Mouse (Mus musculus): ENCODE measurements around the gene Mfn1.
A peak's percentile ranks its signal among the peaks of the same experiment; 100 is the strongest.

The Mfn1 gene

GRCm38 (mm10) chr3:32510375-32511190 lies 18.7 kb upstream of the Mfn1 start:
- peak; percentile 98 for DNase-seq (ENCODE audit: low spot score)

- DNase-seq (ENCODE audit: low spot score): no peak
These were observed 18.1 kb upstream of the Mfn1 start for GRCm38 (mm10) chr3:32511191-32511550.

GRCm38 (mm10) chr3:32512686-32513284 lies 16.5 kb upstream of the Mfn1 start:
- DNase-seq (ENCODE audit: low spot score): no peak

- DNase-seq (ENCODE audit: low spot score): no peak
These were observed 15.7 kb upstream of the Mfn1 start for GRCm38 (mm10) chr3:32513528-32513927.

GRCm38 (mm10) chr3:32527181-32527580 lies 2.1 kb upstream of the Mfn1 start:
- no peak for DNase-seq (ENCODE audit: low spot score)

GRCm38 (mm10) chr3:32530041-32530440 lies 776 bp downstream of the Mfn1 start:
- DNase-seq (ENCODE audit: low spot score): no peak

- no peak for DNase-seq (ENCODE audit: low spot score)
These were observed 6.4 kb downstream of the Mfn1 start for GRCm38 (mm10) chr3:32535692-32536091.

GRCm38 (mm10) chr3:32537556-32537955 lies 8.3 kb downstream of the Mfn1 start:
- DNase-seq (ENCODE audit: low spot score): no peak

GRCm38 (mm10) chr3:32538091-32538490 lies 8.8 kb downstream of the Mfn1 start:
- no peak for DNase-seq (ENCODE audit: low spot score)

GRCm38 (mm10) chr3:32553061-32553460 lies 23.8 kb downstream of the Mfn1 start:
- no peak for DNase-seq (ENCODE audit: low spot score)

GRCm38 (mm10) chr3:32563401-32563800 lies 34.1 kb downstream of the Mfn1 start:
- no peak for DNase-seq (ENCODE audit: low spot score)

- DNase-seq (ENCODE audit: low spot score): no peak
These were observed 43.8 kb downstream of the Mfn1 start for GRCm38 (mm10) chr3:32573086-32573485.

- no peak for DNase-seq (ENCODE audit: low spot score)
These were observed 44.6 kb downstream of the Mfn1 start for GRCm38 (mm10) chr3:32573881-32574280.

- DNase-seq (ENCODE audit: low spot score): no peak
These were observed 45.9 kb downstream of the Mfn1 start for GRCm38 (mm10) chr3:32575151-32575550.

GRCm38 (mm10) chr3:32578772-32579171 lies 49.5 kb downstream of the Mfn1 start:
- no peak for DNase-seq (ENCODE audit: low spot score)

- DNase-seq (ENCODE audit: low spot score): no peak
These were observed 51.5 kb downstream of the Mfn1 start for GRCm38 (mm10) chr3:32580738-32581137.

- no peak for DNase-seq (ENCODE audit: low spot score)
These were observed 52.6 kb downstream of the Mfn1 start for GRCm38 (mm10) chr3:32581911-32582310.

GRCm38 (mm10) chr3:32583489-32583888 lies 54.2 kb downstream of the Mfn1 start:
- no peak for DNase-seq (ENCODE audit: low spot score)

GRCm38 (mm10) chr3:32586274-32586673 lies 57.0 kb downstream of the Mfn1 start:
- no peak for DNase-seq (ENCODE audit: low spot score)

- DNase-seq (ENCODE audit: low spot score): no peak
These were observed 65.8 kb downstream of the Mfn1 start for GRCm38 (mm10) chr3:32595080-32595479.

- no peak for DNase-seq (ENCODE audit: low spot score)
These were observed 70.1 kb downstream of the Mfn1 start for GRCm38 (mm10) chr3:32599328-32599727.

GRCm38 (mm10) chr3:32601055-32601454 lies 71.8 kb downstream of the Mfn1 start:
- no peak for DNase-seq (ENCODE audit: low spot score)

GRCm38 (mm10) chr3:32609233-32609632 lies 80.0 kb downstream of the Mfn1 start:
- no peak for DNase-seq (ENCODE audit: low spot score)

- DNase-seq (ENCODE audit: low spot score): peak; percentile 24
These were observed 81.3 kb downstream of the Mfn1 start for GRCm38 (mm10) chr3:32610560-32610959.

Measured in urinary bladder, postnatal 25 days (tissue).